Mouse (Mus musculus): ENCODE results near the gene Htra1.

Gene Htra1

GRCm38 (mm10) chr7:130966451-130966850, 30.5 kb downstream of the Htra1 start:
- WGBS = 81% methylated on average over 5 of the region's 5 CpGs

DNA sequence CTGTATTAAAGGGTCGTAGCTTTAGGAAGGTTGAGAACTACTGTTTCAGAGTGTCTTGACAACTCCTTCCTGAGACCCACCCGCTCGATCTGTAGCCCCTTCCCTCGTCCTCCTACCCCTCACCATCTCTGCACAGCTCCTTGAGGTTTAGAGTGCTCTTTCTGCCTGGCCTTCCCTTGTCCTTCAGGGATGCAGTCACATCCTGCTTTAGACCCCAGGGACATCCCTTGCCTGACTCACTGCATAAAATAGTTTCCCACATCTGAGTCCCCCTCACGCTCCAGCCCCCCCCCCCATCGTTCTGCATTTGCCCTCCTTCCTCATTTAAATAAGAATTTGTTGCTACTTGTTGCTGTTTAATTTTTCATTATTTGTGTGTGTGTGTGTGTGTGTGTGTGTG, 31.0 kb downstream of the Htra1 start:
- WGBS = 74% methylated on average over 6 of the region's 6 CpGs

DNA sequence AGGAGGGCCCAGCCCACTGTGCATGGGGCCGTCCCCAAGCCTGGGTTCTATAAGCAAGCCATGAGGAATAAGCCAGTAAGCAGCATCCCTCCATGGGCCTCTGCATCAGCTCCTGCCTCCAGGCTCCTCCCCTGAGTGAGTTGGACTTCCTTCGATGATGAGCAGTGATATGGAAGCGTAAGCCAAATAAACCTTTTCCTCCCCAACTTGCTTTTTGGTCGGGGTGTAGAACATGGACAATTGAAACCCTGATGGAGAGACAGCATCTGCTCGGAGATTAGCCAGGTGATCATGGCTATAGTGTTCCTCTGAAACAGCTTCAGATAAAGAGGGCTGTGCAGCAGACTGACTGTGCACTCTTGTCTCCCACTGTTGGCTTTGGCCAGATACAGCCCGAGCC, 32.0 kb downstream of the Htra1 start:
- 87% methylated on average over 6 of the region's 6 CpGs for whole genome bisulfite sequencing

GRCm38 (mm10) chr7:130968537-130968936, 32.6 kb downstream of the Htra1 start:
- 46% methylated on average over 7 of the region's 7 CpGs for WGBS

- 58% methylated on average over 5 of the region's 5 CpGs for WGBS
Measured at GRCm38 (mm10) chr7:130969076-130969475, 33.2 kb downstream of the Htra1 start.

DNA sequence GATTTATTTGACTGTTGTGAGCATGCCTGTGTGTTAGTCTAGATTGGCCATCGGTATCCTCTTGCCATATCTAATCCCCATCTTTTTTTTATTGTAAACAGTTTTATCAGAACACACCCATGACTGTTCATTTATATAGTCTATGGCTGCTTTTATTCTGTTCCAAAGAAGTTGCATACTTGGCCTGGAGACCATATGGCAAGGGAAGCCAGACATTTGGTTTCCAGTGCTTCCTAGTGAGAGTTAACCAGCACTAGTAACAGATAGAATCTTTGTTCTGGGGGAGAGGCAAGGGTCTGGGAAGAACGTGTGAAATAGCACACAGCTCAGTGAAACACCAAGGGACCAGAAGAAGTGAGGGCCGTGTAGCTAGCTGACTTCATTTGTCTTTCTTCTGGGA, 33.6 kb downstream of the Htra1 start:
- WGBS = 51% methylated on average over 3 of the region's 3 CpGs

GRCm38 (mm10) chr7:130972767-130973166, 36.9 kb downstream of the Htra1 start:
- 83% methylated on average over 9 of the region's 9 CpGs for WGBS

- 68% methylated on average over 13 of the region's 13 CpGs for WGBS
Measured at GRCm38 (mm10) chr7:130976305-130976935, 40.5 kb downstream of the Htra1 start.

DNA sequence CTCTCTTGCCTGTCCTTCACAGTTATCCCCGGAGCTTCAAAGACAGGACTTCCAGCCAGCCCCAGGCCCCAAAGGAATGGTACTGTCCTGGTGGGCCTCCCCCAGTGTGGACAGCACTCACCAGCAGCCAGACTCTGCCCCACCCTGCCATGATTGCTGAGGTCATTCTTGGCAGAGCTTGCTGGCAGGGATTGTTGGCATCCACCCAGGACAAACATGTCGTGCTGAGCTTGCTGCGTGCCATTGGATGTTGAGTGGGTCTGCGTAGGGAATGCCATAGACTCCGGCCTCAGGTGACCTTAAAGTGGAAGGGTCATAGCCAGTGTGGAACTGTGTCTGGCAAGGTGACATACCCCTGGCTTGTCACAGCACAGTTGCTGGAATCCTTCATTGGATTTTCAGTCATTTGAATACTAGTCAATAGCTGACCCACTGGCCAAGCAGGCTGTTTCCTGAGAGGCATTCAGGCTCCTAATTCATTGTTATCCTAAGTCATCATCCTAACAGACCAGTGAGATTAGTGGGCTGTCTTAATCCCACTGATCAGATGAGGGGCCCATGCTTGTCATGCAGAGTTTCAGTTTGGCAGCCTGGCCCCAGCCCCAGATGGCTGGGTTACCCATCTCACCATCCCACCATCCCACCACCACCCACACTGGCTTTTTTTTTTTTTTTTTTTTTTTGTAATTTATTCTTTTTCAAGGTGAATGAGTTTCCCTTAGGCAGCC, 42.0 kb downstream of the Htra1 start:
- WGBS = 26% methylated on average over 5 of the region's 5 CpGs

DNA sequence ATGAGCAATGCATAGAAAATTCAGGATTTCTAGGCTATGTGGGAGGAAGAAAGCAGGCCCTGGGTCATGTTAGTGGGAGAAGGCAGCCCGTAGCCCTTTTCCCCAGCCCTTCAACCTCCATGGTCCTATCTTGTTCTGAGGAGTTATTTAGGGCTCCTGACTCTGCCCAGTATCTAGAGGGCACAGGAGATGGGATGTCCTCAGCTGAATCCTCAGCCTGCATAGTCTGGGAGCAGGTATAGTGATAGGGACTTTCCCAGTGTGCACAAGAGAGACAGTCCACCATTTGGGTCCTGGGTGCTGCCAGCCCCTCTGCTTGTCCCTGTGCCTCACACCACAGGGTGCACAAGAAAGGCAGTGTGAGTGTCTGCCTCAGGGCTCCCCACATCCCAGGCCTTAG, 42.6 kb downstream of the Htra1 start:
- 83% methylated on average over 1 of the region's 1 CpGs for WGBS

DNA sequence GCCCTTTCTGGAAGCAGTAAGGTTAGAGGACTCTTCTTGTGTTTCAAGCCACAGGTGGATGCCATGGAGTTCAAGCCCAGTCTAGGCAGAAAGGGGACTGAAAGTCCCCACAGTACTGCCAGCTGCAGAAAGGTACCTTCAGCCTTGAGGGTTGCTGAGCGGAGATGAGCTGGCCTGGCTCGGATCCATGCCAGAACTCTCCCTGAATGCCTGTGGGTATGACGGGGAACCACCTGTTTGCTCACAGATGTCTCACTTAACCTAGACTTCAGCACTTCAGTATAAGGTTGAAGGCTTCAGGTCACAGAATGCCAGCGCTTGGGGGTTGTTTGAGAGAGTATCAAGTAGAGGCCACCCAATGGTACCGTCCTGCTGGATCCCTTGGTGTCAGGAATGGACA, 44.2 kb downstream of the Htra1 start:
- WGBS = 94% methylated on average over 5 of the region's 5 CpGs

DNA sequence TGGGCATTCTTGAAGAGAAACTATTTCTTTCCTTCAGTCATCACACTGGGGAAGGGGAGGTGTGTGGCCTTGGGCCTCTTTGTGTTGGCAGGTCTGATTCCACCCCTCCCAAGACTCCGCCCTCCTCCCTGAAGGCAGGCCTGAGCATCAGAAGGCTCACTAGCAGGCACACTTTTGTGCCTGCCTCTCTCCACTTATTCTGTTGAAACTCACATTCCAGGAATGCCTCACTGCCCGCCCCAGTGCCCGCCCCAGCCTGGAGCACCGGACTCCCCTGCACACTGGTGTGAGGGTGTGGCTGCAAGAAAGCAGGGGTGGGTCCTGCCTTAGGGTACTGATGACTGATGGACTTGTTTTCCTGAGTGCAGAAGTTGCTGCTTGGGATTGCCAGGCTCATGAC, 46.5 kb downstream of the Htra1 start:
- WGBS = 67% methylated on average over 4 of the region's 4 CpGs

- 58% methylated on average over 3 of the region's 3 CpGs for WGBS
Measured at GRCm38 (mm10) chr7:130982881-130983280, 47.0 kb downstream of the Htra1 start.

- 89% methylated on average over 7 of the region's 7 CpGs for WGBS
Measured at GRCm38 (mm10) chr7:130984294-130984693, 48.4 kb downstream of the Htra1 start.

DNA sequence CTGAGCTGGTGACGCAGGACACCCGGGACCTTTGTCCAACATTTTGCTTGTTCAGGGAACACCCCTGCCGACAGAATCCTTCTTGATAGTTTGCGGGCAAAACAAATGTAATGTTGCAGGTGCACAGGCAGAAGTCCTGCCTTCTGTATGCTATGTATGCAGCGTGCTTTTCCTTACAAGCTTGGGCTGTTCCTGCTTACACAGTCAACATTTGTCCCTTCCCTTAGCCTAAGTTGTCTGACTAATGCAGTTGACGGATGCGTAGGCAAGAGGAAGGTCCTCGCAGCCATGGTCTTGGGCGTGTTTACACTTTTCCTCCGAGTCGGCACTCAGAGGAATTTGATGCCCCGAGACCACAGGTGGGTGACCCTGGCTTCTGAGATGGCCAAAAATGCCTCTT, 49.3 kb downstream of the Htra1 start:
- WGBS = 89% methylated on average over 12 of the region's 12 CpGs

DNA sequence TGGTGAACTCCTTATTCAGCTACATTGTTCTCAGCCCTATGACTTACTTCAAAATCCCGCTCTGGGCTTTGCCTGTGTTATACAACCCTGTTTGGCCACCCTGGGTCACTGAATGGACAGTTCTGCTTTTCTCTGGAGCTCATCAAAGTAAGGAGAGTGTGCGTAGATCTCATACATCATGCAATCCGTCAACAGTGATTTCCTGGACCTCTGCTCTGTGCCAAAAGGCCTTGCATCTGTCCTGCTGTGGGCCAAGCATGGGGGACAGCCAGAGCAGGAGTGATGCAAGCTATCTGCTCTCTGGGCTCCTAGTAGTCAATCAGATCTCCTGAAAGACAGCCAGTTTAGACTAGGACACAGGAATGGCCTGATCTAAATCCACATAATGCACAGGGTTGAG, 49.8 kb downstream of the Htra1 start:
- WGBS = 90% methylated on average over 3 of the region's 3 CpGs

DNA sequence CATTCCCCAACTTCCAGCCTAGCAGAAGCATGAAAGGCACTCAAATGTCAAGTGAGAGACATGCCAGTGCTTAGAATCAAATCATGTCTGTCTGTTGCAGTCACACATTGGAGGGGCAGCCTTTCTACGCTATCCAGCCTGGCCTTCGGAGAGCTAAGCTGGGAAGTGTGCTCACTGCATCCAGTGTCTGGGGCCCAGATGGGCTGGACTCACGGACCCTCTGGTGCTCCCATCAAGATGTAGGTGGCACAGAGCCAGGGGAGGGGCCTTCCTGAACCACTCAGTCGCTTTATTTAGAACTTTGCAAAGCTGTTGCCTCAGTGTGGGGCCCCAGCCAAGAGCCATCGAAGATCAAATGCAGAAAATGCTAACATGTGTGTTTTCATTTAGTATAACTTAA, 52.2 kb downstream of the Htra1 start:
- WGBS = 60% methylated on average over 5 of the region's 5 CpGs

- WGBS = 73% methylated on average over 3 of the region's 3 CpGs
Measured at GRCm38 (mm10) chr7:130989371-130989770, 53.5 kb downstream of the Htra1 start.

GRCm38 (mm10) chr7:130991174-130991789, 55.4 kb downstream of the Htra1 start:
- WGBS = 71% methylated on average over 13 of the region's 13 CpGs

DNA sequence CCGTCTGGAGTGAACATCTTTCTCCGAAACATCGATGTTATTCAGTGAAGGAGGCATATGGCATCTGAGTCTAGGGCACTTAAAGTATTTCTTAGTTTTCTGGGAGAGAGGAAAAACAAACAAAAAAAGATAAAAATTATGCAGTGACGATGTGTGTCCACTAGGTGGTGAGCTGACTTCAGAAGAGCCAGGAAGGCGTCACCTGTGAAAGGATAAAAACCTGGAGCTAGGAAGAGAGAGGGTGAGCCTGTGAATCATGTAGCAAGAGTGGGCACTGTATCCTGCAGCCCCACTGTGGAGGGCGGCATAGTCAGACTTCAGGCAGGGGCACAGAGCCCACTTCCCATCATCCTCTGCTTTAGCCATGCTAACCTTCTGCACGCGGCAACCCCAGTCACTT, 58.0 kb downstream of the Htra1 start:
- WGBS = 44% methylated on average over 8 of the region's 8 CpGs

GRCm38 (mm10) chr7:131001976-131002726, 66.2 kb downstream of the Htra1 start:
- 94% methylated on average over 12 of the region's 12 CpGs for WGBS

GRCm38 (mm10) chr7:131004071-131004470, 68.2 kb downstream of the Htra1 start:
- 82% methylated on average over 5 of the region's 5 CpGs for WGBS
